Mouse (Mus musculus): ENCODE data around the gene Psmd10.

Gene Psmd10

DNA sequence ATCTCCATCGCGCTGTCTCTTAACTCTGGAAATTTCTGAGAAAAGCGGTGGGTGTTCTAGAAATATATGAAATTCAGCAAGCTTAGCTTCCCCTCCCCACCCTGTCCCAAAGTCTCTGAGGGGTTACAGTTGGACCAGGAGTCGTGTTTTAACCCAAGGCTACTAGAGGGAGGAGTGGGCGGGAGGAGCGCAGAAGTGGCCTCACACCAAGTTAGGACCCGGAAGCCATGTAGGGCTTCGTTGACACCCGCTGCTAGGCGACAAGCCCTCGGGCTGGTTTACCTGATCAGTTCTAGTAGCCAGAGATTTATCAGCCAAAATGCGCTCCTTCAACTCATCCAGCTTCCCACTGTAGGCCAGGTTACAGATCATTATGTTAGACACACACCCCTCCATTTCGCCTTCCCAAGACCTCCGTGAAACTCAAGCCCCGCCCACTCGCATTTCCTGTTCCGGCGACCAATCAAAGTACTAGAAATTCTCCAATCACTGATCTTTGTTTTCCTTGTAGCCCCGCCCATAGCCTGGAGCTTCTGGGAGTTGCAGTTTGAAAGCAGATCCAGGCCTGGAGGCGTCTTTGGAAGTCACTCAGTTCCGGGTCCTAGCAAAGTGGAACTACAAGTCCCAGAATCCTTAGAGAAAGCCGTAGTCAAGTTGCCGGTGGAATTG is at the start of gene Psmd10, which contains the start of gene Atg4a:
Psmd10 (minus strand) TSS at position 457 of the 669 bp plus-strand sequence.
Atg4a (plus strand) TSS at position 636 of the 669 bp plus-strand sequence.
- DNase-seq (ENCODE audit: low spot score in 2 of 2) = peak; percentile 86 to 87

DNA sequence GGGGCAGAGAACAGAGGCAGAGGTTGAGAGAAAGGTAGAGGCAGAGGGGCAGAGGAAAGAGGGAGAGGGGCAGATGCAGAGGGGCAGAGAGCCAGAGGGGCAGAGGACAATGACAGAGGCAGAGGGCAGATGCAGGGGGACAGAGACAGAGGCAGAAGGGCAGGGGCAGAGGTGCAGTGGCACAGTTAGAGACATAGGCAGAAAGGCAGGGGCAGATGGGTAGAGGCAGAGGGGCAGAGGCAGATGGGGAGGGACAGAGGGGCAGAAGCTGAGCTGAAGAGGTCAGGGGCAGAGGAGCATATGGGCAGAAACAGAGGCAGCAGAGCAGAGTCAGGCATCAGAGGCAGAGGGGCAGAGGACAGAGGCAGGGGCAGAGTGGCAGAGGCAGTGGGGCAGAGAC is 42.4 kb upstream of the Psmd10 start:
- DNase-seq (ENCODE audit: low spot score in 2 of 2) = no peak

DNA sequence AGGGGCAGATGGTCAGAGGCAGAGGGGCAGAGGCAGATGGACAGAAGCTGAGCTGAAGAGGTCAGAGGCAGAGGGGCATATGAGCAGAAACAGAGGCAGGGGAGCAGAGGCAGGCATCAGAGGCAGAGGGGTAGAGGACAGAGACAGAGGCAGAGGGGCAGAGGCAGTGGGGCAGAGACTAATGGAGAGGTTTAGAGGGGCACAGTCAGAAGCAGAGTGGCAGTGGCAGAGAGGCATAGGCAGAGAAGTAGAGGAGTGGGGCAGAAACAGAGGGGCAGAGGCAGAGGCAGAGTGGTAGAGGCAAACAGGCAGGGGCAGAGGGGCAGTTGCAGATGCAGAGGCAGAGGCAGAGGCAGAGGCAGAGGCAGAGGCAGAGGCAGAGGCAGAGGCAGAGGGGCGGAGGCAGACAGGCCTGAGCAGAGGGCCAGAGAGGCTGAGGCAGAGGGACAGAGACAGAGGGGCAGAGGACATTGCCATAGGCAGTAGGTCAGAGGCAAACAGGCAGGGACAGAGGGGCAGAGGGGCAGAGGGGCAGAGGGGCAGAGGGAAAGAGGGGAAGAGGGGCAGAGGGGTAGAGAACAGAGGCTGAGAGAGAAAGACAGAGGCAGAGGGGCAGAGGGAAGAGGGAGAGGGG is 41.5 kb upstream of the Psmd10 start:
- no peak for DNase-seq (ENCODE audit: low spot score in 2 of 2)

DNA sequence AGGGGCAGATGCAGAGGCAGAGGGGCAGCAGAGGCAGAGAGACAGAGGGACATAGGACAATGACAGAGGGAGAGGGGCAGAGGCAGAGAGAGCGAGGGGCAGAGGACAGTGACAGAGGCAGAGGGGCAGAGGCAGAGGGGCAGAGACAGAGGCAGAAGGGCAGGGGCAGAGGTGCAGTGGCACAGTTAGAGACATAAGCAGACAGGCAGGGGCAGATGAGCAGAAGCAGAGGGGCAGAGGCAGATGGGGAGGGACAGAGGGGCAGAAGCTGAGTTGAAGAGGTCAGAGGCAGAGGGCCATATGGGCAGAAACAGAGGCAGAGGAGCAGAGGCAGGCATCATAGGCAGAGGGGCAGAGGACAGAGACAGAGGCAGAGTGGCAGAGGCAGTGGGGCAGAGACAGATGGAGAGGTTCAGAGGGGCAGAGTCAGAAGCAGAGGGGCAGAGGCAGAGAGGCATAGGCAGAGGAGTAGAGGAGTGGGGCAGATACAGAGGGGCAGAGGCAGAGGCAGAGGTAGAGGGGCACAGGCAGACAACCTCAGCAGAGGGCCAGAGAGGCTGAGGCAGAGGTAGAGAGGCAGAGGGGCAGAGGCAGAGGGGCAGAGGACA is 40.5 kb upstream of the Psmd10 start:
- no peak for DNase-seq (ENCODE audit: low spot score in 2 of 2)

DNA sequence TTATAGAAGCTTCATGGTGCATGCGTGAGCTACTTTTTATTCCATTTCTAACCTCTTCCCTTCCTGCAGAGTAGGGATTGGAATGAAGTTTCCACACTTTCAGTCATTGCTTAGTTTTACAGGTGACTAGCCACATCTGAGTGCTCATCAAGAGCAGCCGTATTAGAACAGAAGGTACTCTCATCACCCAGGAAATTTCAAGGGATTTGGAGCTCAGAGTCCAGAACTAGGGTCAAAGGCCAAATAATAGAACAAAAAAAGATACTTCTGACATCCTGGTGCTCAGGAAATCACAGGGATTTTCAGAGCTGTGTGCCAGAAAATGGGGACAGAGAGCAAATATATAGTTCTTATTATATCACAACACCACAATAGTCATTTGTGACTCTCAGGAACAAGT is 28.7 kb upstream of the Psmd10 start:
- no peak for DNase-seq (ENCODE audit: low spot score in 2 of 2)

DNA sequence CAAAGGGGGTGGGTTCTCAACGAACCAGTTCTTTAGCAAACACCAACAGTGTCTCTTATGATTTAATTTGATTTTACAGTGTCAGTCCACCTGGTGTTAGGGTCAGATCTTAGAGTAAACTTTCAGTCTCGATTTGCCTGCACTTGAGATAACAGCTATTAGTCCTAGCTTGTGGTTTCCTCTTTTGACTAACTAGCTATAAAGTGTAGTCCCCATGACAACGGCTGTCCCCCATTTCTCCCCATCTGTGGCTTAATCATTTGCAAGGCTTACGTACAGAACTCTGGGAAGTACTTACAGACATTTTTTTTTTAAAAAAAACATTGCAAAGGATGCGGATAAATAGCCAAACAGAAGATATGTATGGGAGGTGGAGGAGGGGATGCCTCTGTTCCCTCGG is 28.3 kb upstream of the Psmd10 start:
- no peak for DNase-seq (ENCODE audit: low spot score in 2 of 2)

DNA sequence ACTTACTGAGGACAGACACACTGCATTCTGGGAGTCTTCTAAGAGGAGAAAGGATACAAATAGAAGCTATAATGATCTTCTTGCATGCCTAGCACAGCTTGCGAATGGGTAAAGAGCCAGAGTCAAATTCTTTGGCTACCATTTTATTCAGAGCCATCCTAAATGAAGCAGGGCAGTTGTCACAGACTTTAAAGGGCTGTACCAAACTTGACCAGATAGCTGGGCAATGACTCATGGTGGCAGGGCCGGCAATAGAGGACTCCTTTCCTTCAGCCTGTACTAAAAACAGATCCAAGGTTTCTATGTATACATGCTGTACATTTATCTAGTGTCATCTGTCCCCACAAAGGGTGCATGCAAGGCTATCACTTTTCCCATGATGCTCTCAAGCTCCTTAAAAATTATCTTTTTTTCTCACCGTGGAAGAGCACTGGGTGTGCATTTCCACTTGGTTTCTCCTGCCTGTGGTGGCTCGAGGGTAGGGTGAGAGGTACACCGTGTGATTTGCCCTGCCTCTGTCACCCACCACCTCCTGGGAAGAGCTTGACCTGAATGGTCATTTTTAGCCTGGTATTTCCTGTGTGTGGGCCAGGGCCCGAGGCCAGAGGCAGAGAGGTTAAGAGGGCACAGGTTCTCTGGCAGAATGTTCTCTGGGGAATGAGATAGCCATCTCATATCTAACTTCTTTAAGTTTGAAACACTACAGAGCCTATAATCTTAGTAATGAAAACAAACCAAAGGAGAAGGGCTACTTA is 26.9 kb upstream of the Psmd10 start:
- DNase-seq (ENCODE audit: low spot score in 2 of 2) = no peak

DNA sequence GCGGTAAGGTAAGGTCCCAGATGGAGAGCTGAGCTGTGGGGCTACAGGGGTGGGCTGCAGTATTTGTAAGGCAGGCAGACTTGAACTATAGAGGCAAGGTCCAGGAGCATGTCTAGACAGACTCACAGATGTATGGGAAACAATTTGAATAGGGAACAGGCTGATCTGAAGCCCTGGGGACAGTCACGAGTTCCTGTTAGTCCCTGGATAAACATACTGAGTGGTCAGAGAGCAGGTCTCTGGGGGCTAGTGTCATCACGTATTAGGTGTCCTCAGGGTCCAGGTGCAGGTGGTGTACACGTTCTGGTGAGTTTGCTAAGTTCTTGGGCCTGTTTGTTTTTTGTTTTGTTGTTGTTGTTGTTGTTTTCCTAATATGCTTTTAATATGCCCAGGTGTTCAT is 23.6 kb upstream of the Psmd10 start:
- no peak for DNase-seq (ENCODE audit: low spot score in 2 of 2)

DNA sequence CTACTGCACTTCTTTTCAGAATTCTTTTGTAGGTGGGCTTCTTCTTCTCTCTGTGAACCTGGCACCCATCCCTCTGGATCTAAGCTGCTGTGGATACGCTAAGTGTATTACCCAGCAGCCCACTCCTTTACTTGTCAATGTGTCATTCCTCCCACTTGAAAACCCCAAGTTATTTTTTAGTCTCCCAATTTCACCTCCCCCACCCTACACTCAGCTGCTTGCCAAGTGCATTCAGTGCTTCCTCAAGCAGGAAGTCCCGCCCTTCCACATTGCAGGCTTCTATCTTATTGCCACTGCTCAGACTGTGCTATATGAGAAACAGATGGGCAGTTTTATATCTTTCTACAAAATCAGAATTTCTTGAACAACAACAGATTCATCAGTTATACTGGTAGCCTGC is 23.0 kb upstream of the Psmd10 start:
- DNase-seq (ENCODE audit: low spot score in 2 of 2) = no peak

DNA sequence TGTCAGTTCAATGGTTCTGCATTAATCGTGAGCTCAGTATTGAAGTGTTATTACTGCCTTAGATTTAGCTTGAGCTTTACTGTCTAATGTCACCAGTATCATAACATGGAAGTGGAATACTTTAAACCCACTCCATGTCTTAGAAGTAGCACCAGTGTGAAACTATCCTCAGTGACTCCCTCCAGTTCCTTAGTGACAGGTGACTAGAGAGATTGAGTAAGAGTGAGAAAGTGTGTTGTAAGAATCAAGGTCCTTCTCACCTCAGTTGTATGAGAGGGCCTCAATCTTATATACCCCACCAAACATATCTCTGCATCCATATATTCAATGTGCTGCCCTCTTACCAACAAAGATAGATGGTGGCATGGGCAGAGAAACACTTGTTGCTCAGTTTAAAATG is 22.4 kb upstream of the Psmd10 start:
- no peak for DNase-seq (ENCODE audit: low spot score in 2 of 2)

DNA sequence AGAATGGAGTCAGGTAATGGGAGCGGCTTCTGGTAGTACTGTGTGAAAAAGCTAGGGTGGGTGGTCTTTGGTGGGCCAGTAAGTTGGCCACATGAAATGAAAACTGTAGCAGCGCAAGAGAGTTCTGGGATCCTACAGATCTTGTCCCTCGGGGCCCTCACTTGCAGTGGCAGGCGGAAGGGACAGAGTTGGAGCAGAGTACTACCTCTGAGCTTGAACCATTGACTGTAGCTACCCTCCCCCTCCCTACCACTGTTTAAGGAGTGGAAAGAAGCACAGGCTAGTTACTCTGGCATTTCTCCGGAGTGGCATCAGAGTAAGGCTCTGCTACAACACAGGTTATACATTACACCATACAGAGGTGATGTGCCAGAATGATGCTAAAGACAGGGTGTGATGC is 431 bp upstream of the Psmd10 start:
- DNase-seq (ENCODE audit: low spot score in 2 of 2) = no peak

DNA sequence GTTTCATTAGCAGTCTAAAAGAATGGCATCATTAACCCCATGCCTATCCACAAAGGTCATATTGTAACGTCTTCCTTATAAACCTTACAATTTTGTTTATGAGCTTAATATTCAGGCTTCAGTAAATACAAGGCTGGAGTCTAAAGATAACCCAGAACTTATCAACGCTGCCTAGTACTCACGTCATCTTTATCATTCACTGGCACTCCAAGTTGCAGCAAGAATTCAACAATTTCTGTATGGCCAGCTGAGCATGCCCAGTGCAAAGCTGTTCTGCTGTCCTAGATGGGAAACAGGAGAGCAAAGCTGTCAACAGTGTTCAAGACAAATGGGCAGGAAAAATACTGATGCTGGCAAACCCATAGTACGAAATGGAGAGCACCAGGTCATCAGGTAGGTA is 2.9 kb downstream of the Psmd10 start:
- DNase-seq (ENCODE audit: low spot score in 2 of 2) = no peak

DNA sequence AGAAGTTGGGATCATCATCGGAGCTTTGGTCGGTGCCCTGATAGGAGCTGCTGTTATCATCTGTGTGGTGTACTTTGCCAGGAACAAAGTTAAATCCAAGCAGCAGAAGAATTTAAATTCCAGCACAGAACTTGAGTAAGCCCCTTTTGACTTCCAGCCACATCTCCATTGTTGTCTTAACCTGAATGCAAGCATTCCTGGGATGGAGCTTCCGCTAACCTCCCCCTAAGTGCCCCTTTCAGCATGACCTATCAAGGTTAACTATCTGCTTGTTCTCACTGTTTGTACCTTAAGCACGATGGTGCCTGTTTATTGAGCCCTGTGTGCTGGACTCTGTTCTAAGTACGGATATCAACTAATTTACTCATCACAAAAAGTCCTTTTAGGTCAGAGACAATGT is 20.3 kb downstream of the Psmd10 start:
- no peak for DNase-seq (ENCODE audit: low spot score in 2 of 2)

DNA sequence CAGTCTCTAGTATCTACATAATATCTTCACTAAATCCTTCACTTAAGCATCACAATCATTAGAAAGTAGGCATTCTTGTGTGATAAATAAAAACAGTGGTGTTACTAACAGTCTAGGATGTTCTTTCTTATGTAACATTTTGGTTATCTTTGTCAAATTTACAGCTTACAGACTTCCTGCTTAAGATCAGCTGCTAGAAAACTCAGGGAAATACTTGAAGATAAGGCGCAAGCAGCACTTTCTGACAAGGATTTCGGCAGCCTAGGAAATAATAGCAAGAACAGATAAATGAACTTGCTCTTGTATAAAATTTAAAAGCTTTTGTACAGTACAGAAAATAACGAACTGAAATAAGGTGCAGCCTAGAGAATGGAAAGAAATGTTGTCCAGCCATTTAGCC is 23.3 kb downstream of the Psmd10 start:
- no peak for DNase-seq (ENCODE audit: low spot score in 2 of 2)

DNA sequence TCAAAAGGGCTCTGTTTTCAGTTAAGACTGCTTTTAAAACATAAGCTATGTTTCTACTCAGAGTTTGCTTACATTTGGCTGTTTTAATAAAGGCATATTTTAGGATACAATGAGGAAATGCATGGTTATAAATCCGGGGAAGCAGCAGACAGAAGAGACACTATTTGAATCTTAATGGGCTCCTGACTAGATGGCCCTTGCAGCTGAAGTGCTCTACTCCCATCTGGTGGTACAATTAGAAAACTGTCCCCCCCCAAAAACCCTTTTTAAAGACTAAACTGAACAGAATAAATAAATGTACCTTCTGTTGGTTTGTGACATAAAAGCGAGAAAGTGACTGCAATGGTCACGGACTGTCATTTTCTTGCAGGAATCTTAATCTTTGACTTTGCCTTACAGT is 24.5 kb downstream of the Psmd10 start:
- DNase-seq (ENCODE audit: low spot score in 2 of 2) = no peak

DNA sequence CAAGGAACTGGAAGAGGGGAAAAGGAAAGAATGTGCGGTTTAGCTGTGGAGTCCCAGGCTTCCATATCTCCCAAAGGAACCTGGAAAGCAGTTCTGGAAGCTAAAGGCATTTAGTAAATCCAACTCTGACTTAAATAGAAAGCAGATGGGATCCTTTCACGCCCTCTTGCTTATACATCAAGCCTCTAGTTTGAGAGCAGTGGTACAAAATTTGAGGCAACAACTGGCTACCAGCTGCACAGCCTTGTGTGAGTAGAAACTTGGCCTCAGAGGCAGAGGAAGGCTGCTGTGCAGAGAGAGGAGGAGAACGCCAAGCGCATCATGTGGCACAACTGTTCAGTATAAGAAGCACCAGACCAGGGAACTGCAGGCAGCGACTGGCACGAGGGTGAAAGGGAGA is 35.2 kb downstream of the Psmd10 start:
- DNase-seq (ENCODE audit: low spot score in 2 of 2) = no peak

DNA sequence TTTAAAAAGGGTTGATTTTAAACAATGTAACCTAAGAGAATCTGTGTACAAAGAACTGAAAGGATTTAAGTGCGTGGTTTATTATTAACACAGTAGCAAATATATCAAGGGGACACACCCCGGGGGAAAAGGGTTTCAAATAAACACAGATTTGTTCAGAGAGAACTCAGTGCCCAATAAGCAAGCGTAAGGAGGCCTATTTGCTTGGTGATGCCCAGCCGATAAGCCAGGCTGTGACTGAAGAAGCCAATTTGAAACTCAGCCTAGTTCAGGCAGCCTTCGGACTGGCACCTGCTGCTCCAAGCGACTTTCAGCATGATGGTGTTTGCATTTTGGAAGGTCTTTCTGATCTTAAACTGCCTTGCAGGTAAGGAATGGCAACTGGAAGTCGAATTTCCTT is 49.2 kb downstream of the Psmd10 start, which contains the start of gene Vsig1:
Vsig1 (plus strand) TSS at position 249 of the 400 bp plus-strand sequence.
- no peak for DNase-seq (ENCODE audit: low spot score in 2 of 2)

DNA sequence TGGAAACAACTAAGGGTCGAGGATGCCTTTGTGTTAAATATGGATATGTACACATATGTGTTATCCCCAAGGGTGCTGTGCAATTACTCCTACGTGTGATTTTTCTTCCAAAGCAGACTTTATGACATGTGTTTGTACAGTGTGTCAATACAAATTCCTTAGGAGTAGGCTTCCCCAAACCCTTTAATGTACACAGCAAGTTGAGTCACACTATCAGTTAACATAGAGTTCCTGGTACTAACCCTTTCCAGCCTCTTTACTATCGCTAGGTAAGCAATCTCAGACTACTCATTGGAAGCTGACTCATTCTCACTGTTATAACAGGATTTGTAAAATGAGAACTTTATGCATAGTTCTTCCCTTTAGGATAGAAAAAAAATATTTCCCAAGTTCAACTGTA is 53.0 kb downstream of the Psmd10 start:
- DNase-seq (ENCODE audit: low spot score in 2 of 2) = no peak
